Mouse (Mus musculus): ENCODE measurements around the gene Ufsp1. TPM values are rescaled to one million over a fixed set of nuclear protein-coding genes. Genes with fewer than 3 reads are reported as not detected.

Gene Ufsp1
- total and polyA plus RNA-seq, 3 experiments, result 8.1 to 12.8 (median 8.8) TPM

GRCm38 (mm10) chr5:137299240-137299639 lies 4.8 kb downstream of the Ufsp1 start:
- no peak overlapping the region for H3K4me3 ChIP-seq
- no peak overlapping the region for H3K27ac ChIP-seq
- H3K36me3 ChIP-seq (ENCODE audit: control insufficient read depth, insufficient read depth, low read length), result no peaks in the 10 kb centered on the region
- no peaks in the 10 kb centered on the region; the same call in 1 of the 2 replicates for H3K4me1 ChIP-seq (ENCODE audit: control insufficient read depth, insufficient read depth, low read length)
- no peak overlapping the region for H3K9ac ChIP-seq (ENCODE audit: low read depth, low read length)
- intact Hi-C loops (cut with DNase I), result no loop called here
- no peak for DNase-seq
- no peaks in the 10 kb centered on the region for H3K27me3 ChIP-seq (ENCODE audit: control insufficient read depth, insufficient read depth, low read length)
- no peak for TF ChIP-seq EP300 (IDR thresholded peaks at IDR 0.05; ENCODE audit: insufficient read depth, low read depth, low read length)
- TF ChIP-seq CTCF (IDR thresholded peaks at IDR 0.05), result no peak
- no peak for TF ChIP-seq POLR2A (IDR thresholded peaks at IDR 0.05; ENCODE audit: insufficient read depth, low read depth, low read length)
- H3K79me2 ChIP-seq (replicated peaks; ENCODE audit: control insufficient read depth, insufficient read depth, low read length), result no peaks in the 10 kb centered on the region
- 44% methylated on average over 7 of the region's 7 CpGs for WGBS

GRCm38 (mm10) chr5:137301253-137301652 lies 6.8 kb downstream of the Ufsp1 start:
- WGBS, result 81% methylated on average over 21 of the region's 21 CpGs
- no peak overlapping the region for H3K27ac ChIP-seq
- H3K9ac ChIP-seq (ENCODE audit: low read depth, low read length), result no peak overlapping the region
- H3K36me3 ChIP-seq (ENCODE audit: control insufficient read depth, insufficient read depth, low read length), result peaks cover 5% of the 10 kb centered on the region
- TF ChIP-seq EP300 (IDR thresholded peaks at IDR 0.05; ENCODE audit: insufficient read depth, low read depth, low read length) (no peak), POLR2A (IDR thresholded peaks at IDR 0.05; ENCODE audit: insufficient read depth, low read depth, low read length) (no peak), CTCF (IDR thresholded peaks at IDR 0.05) (no peak)
- intact Hi-C loops (cut with DNase I), result no loop called here
- DNase-seq, result no peak
- H3K27me3 ChIP-seq (ENCODE audit: control insufficient read depth, insufficient read depth, low read length), result no peaks in the 10 kb centered on the region
- no peaks in the 10 kb centered on the region for H3K79me2 ChIP-seq (replicated peaks; ENCODE audit: control insufficient read depth, insufficient read depth, low read length)
- no peak overlapping the region for H3K4me3 ChIP-seq
- H3K4me1 ChIP-seq (ENCODE audit: control insufficient read depth, insufficient read depth, low read length), result peaks cover 3% of the 10 kb centered on the region

- no peak for DNase-seq
- no peak for TF ChIP-seq EP300 (IDR thresholded peaks at IDR 0.05; ENCODE audit: insufficient read depth, low read depth, low read length)
- no peak for TF ChIP-seq POLR2A (IDR thresholded peaks at IDR 0.05; ENCODE audit: insufficient read depth, low read depth, low read length)
- no peak for TF ChIP-seq CTCF (IDR thresholded peaks at IDR 0.05)
- 56% methylated on average over 4 of the region's 4 CpGs for WGBS
- H3K27me3 ChIP-seq (ENCODE audit: control insufficient read depth, insufficient read depth, low read length), result no peaks in the 10 kb centered on the region
- no peaks in the 10 kb centered on the region for H3K79me2 ChIP-seq (replicated peaks; ENCODE audit: control insufficient read depth, insufficient read depth, low read length)
- intact Hi-C loops (cut with DNase I), result no loop called here
- no peak overlapping the region for H3K4me3 ChIP-seq
- peaks cover 6% of the 10 kb centered on the region for H3K4me1 ChIP-seq (ENCODE audit: control insufficient read depth, insufficient read depth, low read length)
- no peak overlapping the region for H3K9ac ChIP-seq (ENCODE audit: low read depth, low read length)
- no peak overlapping the region for H3K27ac ChIP-seq
- H3K36me3 ChIP-seq (ENCODE audit: control insufficient read depth, insufficient read depth, low read length), result peaks cover 5% of the 10 kb centered on the region
Observed at GRCm38 (mm10) chr5:137303609-137304008, 9.2 kb downstream of the Ufsp1 start.

- Histone ChIP-seq H3K4me3 (no peak overlapping the region), H3K9ac (ENCODE audit: low read depth, low read length) (no peak overlapping the region), H3K4me1 (ENCODE audit: control insufficient read depth, insufficient read depth, low read length) (peaks cover 6% of the 10 kb centered on the region), H3K27me3 (ENCODE audit: control insufficient read depth, insufficient read depth, low read length) (no peaks in the 10 kb centered on the region), H3K27ac (no peak overlapping the region), H3K79me2 (replicated peaks; ENCODE audit: control insufficient read depth, insufficient read depth, low read length) (no peaks in the 10 kb centered on the region), H3K36me3 (ENCODE audit: control insufficient read depth, insufficient read depth, low read length) (peaks cover 5% of the 10 kb centered on the region)
- intact Hi-C loops (cut with DNase I), result no loop called here
- WGBS, result 47% methylated on average over 3 of the region's 3 CpGs
- no peak for DNase-seq
- no peak for TF ChIP-seq EP300 (IDR thresholded peaks at IDR 0.05; ENCODE audit: insufficient read depth, low read depth, low read length)
- no peak for TF ChIP-seq CTCF (IDR thresholded peaks at IDR 0.05)
- TF ChIP-seq POLR2A (IDR thresholded peaks at IDR 0.05; ENCODE audit: insufficient read depth, low read depth, low read length), result no peak
Observed at GRCm38 (mm10) chr5:137304165-137304564, 9.7 kb downstream of the Ufsp1 start.

- no peak for DNase-seq
- Histone ChIP-seq H3K4me3 (no peak overlapping the region), H3K4me1 (ENCODE audit: control insufficient read depth, insufficient read depth, low read length) (peaks cover 6% of the 10 kb centered on the region), H3K36me3 (ENCODE audit: control insufficient read depth, insufficient read depth, low read length) (peaks cover 5% of the 10 kb centered on the region), H3K27ac (no peak overlapping the region), H3K27me3 (ENCODE audit: control insufficient read depth, insufficient read depth, low read length) (no peaks in the 10 kb centered on the region), H3K79me2 (replicated peaks; ENCODE audit: control insufficient read depth, insufficient read depth, low read length) (no peaks in the 10 kb centered on the region), H3K9ac (ENCODE audit: low read depth, low read length) (no peak overlapping the region)
- TF ChIP-seq CTCF (IDR thresholded peaks at IDR 0.05), result no peak
- no peak for TF ChIP-seq POLR2A (IDR thresholded peaks at IDR 0.05; ENCODE audit: insufficient read depth, low read depth, low read length)
- TF ChIP-seq EP300 (IDR thresholded peaks at IDR 0.05; ENCODE audit: insufficient read depth, low read depth, low read length), result no peak
- 42% methylated on average over 4 of the region's 4 CpGs for WGBS
- intact Hi-C loops (cut with DNase I), result no loop called here
Observed at GRCm38 (mm10) chr5:137304816-137305215, 10.4 kb downstream of the Ufsp1 start.

- H3K9ac ChIP-seq (ENCODE audit: low read depth, low read length), result no peak overlapping the region
- H3K79me2 ChIP-seq (replicated peaks; ENCODE audit: control insufficient read depth, insufficient read depth, low read length), result no peaks in the 10 kb centered on the region
- H3K4me3 ChIP-seq, result peak overlapping the region; percentile 23; the same call in 1 of the 2 replicates
- peaks cover 6% of the 10 kb centered on the region for H3K4me1 ChIP-seq (ENCODE audit: control insufficient read depth, insufficient read depth, low read length)
- TF ChIP-seq CTCF (IDR thresholded peaks at IDR 0.05) (no peak), EP300 (IDR thresholded peaks at IDR 0.05; ENCODE audit: insufficient read depth, low read depth, low read length) (no peak), POLR2A (IDR thresholded peaks at IDR 0.05; ENCODE audit: insufficient read depth, low read depth, low read length) (no peak)
- WGBS, result 62% methylated on average over 3 of the region's 3 CpGs
- intact Hi-C loops (cut with DNase I), result no loop called here
- H3K27me3 ChIP-seq (ENCODE audit: control insufficient read depth, insufficient read depth, low read length), result no peaks in the 10 kb centered on the region
- H3K36me3 ChIP-seq (ENCODE audit: control insufficient read depth, insufficient read depth, low read length), result peaks cover 5% of the 10 kb centered on the region
- no peak for DNase-seq
- no peak overlapping the region for H3K27ac ChIP-seq
Observed at GRCm38 (mm10) chr5:137305822-137306221, 11.4 kb downstream of the Ufsp1 start.
